Mouse (Mus musculus) cerebellum, postnatal 25 days (tissue): Measurements from ENCODE around the gene Pfn3.
"Not testable (repeated sequence)": the region's sequence is repeated elsewhere in the genome, so short reads cannot be mapped to it uniquely, and the experiment has no call there.

ENCODE experiments used
- DNase-seq, 2 experiments: peaks; one replicate each; pipeline ENCODE4 v3.0.0; 2021; ENCODE audit warnings: mixed read lengths in 2 of 2

The Pfn3 gene

DNA sequence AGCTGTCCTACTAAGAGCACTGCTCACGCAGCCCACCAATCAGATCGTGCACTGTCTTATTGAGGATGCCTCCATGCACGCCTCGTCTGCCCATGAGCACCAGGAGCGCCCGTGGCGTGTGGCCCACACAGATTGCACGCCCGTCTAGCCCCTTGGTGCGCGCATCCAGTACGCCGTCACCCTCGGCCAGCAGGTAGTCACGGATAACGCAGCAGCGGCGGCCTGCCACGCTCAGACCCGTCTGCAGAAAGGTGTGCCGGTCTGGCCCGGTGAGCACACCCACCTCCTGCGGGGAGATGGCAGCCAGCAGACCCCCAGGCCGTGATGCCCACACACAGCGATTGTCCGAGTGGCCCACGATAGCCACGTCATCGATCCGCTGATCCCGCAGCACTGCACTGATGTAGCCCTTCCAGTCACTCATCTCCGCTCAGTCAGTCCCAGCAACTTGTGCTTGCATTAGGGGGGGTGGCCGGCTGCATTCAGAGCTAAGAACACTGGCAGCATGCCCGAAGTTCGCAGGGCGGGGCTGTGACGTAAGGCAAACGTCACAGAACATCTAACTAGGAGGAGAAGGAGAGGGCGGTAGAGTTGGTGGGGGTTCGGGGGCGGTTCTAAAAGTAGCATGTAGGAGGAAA, at the start of gene Pfn3:
TSS of gene Pfn3 (minus strand) at position 490 of the 638 bp plus-strand sequence.
- peak; percentile 32 to 49 for DNase-seq

DNA sequence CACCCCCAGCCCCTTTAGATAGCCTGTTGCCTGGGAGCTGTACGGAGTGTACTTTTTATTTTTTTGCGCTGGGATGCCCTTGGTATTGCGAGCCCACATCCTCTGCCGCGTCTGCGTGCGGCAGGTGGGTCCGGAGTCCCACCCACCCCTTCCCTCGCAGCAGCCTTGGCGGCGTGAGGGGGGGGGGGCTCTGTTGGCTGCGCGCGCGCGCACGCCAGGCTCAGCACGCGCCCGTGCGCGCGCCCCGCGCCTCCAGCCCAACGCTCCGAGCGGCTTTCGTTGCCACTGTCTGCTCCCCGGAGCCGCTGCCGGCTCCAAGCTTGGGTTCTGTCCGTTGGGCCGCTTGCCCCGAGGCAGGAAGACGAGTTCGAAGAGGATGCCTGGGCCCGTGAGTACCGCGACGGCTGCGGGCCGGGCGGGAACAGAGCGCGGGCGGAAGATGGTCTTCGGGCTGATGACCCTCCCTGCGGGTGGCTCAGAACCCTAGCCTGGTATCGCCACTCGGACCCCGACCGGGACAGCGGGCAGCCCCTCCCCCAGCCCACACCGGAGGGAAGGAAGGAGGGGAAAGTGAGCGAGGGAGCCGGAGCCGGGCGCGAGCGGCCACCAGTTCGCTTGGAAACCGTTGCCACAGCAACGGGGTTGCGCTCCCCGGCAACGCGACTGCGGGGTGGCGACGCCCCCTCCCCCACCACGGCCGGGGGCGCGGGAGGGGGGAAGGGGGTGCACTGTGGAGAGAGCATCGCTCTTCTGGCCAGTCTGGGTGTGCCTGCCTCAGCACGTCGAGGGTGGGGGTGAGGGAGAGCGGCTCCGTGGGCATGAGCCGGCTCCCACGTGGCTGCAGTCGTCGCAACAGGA, 49.2 kb upstream of the Pfn3 start, which contains the start of gene Prr7:
TSS of gene Prr7 (plus strand) at position 241 of the 858 bp plus-strand sequence.
- DNase-seq = peak; percentile 60 to 76

DNA sequence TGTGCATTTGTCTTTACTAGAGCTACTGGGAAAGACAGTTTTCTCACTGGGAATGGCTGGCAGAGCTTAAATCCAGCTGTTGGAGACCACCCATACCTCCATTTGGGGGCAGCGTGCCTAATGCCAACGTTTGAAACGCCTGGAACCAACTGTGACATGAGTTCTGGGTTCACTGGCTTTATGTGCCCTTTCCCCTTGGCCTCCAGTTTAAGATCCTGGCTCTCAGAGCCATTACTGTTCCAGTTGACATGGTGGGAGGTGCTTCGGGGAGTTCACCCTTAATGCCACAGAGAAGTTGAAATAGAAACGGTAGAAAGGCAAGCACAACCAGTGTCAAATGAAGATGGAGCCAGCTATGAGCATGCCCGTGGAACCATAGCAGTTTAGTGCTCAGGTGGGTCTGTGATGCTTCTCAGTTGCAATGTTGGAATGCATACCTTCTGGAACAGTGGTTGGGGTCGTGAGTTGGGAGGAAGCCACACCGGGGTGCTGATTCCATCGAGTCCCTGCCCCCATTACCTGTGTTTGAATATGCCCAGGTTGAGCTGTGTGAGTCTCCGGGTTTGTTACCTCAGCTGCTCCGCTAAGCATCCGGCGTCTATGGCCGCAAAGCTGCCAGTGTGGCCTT, 48.5 kb upstream of the Pfn3 start:
- DNase-seq = no peak

GRCm38 (mm10) chr13:55462965-55463364, 47.9 kb upstream of the Pfn3 start:
- DNase-seq = no peak

DNA sequence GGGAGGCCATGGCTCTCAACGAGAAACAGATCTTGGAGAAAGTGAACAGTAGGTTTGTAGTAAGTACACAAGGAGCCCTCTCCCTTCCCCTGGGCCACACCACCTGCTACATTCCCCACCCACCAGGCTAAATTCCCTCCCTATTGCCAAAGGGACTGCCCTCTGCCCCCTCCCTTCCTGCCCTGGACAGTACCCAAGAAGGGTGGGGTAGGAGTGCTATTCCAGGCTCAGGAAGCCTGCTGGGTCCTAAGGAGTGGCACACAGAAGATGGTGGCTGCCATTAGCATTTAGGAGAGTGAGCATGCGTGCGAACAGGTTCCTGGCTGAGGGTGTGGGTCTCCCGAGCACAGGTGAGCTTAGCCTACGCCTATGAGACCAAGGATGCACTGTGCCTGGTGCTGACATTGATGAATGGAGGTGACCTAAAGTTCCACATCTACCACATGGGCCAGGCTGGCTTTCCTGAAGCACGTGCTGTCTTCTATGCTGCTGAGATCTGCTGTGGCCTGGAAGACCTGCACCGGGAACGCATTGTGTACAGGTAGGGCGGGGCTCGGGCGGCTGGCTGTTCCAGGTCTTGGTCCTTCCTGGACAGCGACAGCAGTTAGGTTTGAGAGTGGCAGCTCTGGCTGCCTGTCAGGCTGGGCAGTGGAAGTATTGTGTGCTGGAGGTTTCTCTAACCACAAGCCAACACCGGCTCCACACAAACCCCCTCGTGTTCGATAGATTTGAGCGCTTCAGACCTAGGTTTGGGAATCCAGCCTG, 36.9 kb upstream of the Pfn3 start:
- DNase-seq = peak in 1 of 2 experiments; percentile 31

DNA sequence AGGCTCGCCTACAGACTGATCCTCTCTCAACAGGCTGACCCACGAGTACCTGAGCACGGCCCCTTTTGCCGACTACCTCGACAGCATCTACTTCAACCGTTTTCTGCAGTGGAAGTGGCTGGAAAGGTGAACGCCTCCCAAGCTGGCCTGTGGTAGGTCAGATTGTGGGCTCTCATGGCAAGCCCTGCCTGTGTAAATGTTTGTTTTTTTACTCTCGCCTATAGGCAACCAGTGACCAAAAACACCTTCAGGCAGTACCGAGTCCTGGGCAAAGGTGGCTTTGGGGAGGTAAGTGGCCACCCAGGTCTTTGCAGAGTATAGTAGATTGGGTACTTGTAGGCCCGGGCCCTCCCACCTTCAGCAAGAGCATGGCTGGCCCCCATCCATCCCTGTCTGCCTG, 36.3 kb upstream of the Pfn3 start:
- DNase-seq = no peak

- DNase-seq = peak; percentile 62 to 77
Observed at GRCm38 (mm10) chr13:55450511-55450980, 35.5 kb upstream of the Pfn3 start.

GRCm38 (mm10) chr13:55449679-55450441, 34.8 kb upstream of the Pfn3 start:
- no peak for DNase-seq

- no peak for DNase-seq
Observed at GRCm38 (mm10) chr13:55449205-55449604, 34.2 kb upstream of the Pfn3 start.

DNA sequence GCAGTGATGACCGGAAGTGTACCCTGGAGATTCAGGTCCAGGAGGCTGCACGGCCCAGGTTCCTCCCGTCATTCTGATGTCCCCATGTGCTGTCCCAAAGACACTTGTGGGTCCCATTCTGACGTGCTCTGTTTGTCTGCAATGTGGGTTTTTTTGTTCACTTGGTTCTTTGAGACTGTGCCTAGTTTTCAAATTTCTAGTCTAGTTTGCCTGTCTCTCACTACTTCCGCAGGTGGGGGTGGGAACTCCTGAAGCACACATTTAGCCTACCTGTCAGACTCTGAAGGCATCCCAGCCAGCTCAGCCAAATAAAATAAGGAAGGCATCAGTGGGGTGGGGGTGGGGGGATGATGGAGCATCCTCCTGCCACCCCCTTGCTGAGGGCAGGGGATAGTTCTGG, 33.1 kb upstream of the Pfn3 start:
- DNase-seq = no peak

DNA sequence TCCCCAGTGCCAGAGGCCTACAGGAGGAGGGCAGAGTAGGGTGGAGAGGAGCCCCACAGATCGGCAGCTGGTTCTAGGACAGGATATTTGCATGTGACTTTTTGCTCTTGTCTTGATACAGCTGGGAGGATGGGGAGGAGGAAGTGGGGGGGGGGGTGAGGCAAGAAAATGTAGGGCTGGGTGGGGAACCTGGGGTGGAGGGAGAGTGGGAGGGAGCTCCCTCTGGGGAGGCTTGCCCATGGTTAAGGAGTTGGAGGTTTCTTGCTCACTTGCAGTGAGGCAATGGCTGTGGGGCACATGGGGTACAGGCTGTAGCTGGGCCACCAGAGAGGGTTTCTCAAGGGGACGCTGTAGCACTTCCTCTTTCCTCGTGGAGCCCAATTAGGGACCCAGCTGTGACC, 32.5 kb upstream of the Pfn3 start:
- no peak for DNase-seq

- DNase-seq = no peak
Observed at GRCm38 (mm10) chr13:55446483-55447105, 31.6 kb upstream of the Pfn3 start.

DNA sequence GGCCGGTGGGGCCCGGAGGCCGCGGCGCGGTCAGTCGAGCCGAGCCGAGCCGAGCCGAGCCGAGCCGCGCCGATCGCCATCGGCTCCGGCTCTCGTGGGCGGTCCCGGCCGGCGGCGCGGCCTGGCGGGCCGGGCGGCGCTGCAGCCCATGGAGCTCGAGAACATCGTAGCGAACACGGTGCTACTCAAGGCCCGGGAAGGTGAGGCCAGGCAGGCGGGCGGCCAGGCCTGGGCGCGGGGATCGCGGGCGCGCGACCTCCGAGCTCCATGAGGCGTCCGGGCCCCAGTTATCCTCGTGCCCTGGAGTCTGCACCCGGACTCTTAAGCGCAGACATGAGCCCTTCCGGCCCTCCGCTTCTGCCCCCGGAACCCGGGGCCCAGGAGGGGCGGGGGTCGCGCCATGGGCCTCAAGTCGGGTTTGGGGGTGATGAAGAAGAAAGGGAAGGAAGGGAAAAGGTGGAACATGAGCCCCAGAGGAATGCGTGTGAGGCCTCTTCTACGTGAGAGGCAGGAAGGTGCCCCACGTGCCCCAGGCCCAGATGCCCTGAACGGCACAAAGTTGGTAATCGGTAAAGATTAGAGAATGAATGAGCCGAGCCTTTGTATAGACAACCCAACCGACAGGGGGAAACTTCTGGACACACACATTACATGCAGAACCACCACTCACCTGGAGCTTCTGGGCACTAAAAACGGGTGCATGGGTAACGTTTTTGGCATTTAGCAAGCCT, 30.5 kb upstream of the Pfn3 start:
- DNase-seq = no peak

DNA sequence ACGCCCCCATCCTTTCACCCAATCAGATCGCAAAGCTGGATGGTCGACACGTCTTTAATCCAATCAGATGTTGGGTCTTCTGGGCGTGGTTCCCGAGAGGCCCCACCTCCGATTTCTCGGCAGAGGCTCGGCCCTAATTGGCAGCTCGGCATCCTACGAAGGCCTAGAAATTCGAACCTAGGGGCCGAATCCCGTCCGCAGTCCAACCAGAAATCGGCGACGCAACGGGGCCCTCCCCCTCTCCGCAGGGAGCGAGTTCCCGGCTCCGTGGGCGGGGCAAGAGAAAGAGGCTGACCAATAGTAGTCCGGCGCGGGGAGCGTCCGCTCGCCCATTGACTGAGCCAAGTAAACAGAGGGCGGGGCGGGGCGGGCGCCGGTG, 29.9 kb upstream of the Pfn3 start, which contains the start of gene Grk6:
TSS of gene Grk6 (plus strand) at position 136 of the 379 bp plus-strand sequence.
- DNase-seq = peak; percentile 99

DNA sequence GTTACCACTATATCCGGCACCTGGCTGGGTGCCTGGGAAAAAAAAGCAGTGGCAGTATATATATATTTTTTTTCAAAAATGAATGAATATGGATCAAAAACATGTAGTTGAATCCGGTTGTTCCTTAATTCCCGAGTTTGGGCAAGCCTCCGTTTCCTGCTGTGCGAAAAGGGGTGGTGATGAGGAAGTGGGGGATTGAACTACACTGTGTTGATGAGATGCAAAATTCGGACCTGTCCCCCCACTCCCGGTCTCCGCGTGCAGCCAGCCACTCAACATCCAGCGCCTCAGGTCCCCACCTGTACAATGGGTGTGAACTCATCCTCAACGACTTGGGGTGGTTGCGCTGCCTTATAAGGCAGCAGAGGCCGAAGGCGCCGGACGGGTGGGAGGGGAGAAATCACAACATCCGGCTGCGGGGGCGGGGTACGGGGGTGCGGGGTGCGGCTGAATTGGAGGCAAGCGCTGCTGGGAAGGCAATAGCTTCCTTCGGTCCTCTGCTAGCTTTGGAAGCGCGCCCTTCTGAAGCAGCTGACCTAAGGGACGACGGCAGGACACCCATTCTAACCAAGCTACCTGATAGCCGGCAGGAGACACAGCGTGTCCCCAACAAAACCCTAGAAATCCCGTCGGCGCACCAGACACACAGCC, 29.4 kb upstream of the Pfn3 start:
- DNase-seq = no peak

DNA sequence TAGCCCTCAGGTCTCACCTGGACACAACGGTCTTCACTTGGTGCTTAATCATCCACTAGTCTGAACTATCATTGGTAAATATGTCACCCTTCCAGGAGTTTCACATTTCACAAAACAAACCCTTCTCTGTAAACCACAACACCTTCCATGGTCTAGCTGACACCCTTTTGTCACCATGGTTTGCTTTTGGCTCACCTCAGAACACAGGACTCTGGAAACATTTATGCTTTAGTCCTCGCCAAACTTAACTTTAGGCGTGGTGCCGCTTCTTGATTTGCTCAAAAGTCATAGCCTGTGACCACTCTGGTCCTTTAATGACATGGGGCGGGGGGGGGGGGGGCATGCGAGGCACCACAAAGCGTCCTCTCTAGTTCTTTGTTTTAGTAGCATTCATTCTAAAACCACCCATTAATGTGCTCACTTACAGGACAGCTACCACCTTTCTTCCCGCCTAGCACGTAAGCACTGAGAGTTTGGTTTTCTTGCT, 28.8 kb upstream of the Pfn3 start:
- no peak for DNase-seq

GRCm38 (mm10) chr13:55437111-55437629, 22.1 kb upstream of the Pfn3 start:
- not testable (repeated sequence) for DNase-seq

GRCm38 (mm10) chr13:55431889-55432685, 17.1 kb upstream of the Pfn3 start:
- no peak for DNase-seq

- DNase-seq = no peak
Observed at GRCm38 (mm10) chr13:55430566-55430965, 15.5 kb upstream of the Pfn3 start.
